Mouse (Mus musculus) c-Kit-negative CD71-positive TER-119-positive erythroid progenitor cells, embryonic 14.5 days (primary cell): ENCODE measurements around the gene Fcgrt.
"Not testable (repeated sequence)": the region's sequence is repeated elsewhere in the genome, so short reads cannot be mapped to it uniquely, and the experiment has no call there.

ENCODE experiments used
- DNase-seq: peaks from one replicate; pipeline ENCODE4 v3.0.0-alpha.2; 2013; ENCODE audit warnings: low read depth, low spot score

Fcgrt gene

GRCm38 (mm10) chr7:45110089-45110488, 6.4 kb upstream of the Fcgrt start:
- DNase-seq, result not testable (repeated sequence)

- DNase-seq, result no peak
These were observed 3.5 kb upstream of the Fcgrt start for GRCm38 (mm10) chr7:45107052-45107645.

DNA sequence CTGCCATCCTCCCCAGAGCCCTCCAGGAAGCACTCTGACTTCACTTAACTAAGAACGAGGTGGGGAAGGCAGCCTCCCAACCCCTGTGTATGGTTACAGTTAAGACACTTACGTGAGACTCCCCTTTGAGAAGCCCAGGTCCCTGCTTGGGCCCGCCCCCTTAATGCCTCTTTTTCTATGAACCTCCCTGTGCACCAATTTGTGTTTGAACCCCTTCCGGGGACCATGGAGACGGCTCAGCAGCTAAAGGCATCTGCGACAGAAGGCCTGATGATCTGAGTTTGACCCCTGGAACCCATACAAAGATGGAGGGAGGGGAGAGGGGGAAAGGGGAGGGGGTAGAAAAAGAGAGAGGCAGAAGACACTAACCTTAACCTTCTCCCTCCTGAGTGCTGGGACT, 2.8 kb upstream of the Fcgrt start:
- no peak for DNase-seq

DNA sequence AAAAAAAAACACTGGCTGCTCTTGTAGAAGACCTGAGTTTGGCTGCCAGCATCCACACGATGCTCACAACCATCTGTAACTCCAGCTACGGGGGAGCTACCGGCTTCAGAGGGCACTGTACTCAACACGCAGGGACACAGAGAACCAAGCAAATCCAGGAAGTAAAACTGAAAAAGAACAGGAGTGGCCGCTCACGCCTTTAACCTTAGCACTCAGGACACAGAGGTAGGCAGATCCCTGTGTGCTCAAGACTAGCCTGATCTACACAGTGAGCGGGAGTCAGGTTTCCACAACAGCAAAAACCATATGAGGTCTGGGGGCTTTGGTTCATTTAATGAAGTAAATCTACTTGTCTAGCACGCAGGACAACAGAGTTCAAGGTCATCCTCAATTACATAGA, 1.8 kb upstream of the Fcgrt start:
- DNase-seq, result no peak

- no peak for DNase-seq
These were observed 1.3 kb upstream of the Fcgrt start for GRCm38 (mm10) chr7:45104941-45105340.

- DNase-seq, result no peak
These were observed 588 bp downstream of the Fcgrt start for GRCm38 (mm10) chr7:45102940-45103585.

GRCm38 (mm10) chr7:45102441-45102840, 1.2 kb downstream of the Fcgrt start:
- DNase-seq, result no peak

GRCm38 (mm10) chr7:45100046-45100445, 3.6 kb downstream of the Fcgrt start:
- DNase-seq, result no peak

GRCm38 (mm10) chr7:45098541-45099240, 5.0 kb downstream of the Fcgrt start:
- no peak for DNase-seq

DNA sequence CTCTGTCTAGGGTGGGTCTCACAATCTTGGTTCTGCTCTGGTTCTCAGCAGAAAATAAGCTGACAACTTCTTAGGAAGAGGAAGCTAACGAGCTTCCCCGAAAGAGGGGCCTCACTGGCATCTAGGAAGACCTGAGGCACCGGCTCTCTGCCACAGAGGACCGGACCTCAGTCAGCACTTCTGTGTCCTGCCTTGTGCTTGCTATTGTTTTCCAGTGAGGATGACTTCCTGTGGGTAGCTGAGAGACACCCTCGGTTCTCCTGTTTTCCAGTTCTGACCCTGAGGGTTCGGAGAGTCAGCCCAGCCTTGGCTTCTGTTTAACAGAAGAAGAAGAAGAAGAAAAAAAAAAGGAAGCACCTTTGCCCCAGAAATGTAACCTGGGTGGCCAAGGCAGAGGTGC, 6.2 kb downstream of the Fcgrt start:
- no peak for DNase-seq

DNA sequence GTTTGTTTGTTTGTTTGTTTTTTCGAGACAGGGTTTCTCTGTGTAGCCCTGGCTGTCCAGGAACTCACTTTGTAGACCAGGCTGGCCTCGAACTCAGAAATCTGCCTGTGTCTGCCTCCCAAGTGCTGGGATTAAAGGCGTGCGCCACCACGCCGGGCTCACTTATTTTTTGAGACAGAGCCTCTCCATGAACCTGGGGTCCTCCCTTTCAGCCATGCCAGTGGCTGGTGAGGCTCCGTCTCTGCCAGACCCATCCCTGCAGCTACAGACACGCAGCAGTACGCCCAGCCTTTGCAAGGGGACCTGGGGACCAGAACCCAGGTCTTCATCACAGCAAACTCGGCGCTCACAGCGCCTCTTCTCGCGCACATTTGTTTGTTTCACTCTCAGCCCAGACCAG, 7.7 kb downstream of the Fcgrt start:
- DNase-seq, result not testable (repeated sequence)

- no peak for DNase-seq
These were observed 8.3 kb downstream of the Fcgrt start for GRCm38 (mm10) chr7:45095367-45095766.

DNA sequence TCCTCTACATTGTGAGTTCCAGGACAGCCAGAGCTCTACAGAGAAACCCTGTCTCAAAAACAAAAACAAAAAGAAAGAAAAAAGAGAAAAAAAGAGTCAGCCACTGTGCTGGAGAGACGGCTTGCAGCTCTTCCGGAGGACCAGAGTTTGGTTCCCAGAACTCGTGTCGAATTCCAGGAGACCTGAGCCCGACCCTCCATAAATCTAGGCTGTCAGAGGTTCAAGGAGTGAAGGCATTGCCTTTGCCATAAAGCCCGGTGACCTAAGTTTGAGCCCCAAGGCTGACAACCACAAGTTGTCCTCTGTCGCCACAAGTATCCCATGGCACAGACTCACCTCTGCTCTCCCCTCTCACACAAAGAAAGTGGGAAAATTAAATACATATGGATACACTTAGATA, 9.5 kb downstream of the Fcgrt start:
- no peak for DNase-seq

DNA sequence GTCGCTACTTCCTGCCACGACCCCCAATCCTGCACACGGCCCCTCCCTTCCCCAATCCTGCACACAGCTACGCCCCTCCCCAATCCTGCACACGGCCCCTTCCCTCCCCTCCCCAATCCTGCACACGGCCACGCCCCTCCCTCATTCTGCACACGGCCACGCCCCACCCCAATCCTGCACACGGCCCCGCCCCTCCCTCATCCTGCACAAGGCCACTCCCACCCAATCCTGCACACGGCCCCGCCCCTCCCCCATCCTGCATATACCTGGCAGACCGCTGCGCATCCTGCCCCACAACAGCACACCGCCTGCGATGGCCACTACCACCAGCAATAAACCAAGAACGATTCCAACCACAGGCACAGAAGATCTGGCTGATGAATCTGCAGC, 10.1 kb downstream of the Fcgrt start:
- no peak for DNase-seq

DNA sequence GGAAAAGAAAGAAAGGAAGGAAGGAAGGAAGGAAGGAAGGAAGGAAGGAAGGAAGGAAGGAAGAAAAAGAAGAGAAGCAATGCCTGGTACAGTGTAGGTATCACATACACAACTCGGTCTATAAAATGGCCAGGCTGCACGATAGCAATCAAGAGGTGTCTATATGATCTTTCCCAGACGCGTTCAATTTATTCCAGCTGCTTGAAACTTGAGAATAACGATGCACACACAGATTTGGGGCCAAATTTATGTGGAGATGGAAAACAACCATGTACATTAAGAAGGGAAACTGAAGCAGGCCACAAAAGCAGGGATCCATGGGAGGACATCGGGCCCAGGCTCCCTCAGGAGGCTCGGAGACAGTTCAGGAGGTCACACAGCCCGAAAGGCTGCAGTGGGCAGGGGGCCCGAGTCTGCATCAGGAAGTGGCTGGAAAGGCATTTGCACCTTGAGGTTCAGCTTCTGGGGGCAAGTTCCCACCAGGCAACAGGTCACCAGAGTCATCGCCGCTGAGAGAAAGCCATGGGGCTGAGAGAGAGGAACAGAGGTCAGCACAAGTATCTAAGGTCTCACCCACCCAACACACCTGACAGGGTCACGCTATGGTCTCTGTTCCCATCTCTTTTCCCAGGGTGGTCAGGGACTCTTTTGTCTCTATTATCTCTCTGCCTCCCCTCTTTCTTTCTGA, 10.7 kb downstream of the Fcgrt start:
- no peak for DNase-seq

DNA sequence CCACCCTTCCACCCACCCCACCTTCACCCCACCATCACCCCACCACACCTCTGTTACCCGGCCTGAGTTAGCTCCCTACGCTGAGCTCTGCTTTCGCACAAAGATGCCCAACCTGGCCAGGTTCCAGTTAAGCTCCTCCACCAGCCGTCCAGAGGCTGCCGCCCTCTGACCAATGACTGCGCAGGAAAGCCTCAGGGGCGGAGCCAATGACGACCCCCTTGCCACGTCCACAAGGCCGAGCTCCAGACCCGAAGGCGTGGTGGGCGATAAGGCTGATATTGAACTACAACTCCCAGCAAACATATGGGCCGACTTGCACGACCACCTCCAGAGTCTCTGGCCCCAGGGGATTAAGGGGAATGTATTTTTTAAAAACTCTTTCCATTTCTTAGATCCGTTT, 11.6 kb downstream of the Fcgrt start, which contains the start of gene Rcn3:
TSS of gene Rcn3 (minus strand) at position 174 of the 400 bp plus-strand sequence.
- no peak for DNase-seq

DNA sequence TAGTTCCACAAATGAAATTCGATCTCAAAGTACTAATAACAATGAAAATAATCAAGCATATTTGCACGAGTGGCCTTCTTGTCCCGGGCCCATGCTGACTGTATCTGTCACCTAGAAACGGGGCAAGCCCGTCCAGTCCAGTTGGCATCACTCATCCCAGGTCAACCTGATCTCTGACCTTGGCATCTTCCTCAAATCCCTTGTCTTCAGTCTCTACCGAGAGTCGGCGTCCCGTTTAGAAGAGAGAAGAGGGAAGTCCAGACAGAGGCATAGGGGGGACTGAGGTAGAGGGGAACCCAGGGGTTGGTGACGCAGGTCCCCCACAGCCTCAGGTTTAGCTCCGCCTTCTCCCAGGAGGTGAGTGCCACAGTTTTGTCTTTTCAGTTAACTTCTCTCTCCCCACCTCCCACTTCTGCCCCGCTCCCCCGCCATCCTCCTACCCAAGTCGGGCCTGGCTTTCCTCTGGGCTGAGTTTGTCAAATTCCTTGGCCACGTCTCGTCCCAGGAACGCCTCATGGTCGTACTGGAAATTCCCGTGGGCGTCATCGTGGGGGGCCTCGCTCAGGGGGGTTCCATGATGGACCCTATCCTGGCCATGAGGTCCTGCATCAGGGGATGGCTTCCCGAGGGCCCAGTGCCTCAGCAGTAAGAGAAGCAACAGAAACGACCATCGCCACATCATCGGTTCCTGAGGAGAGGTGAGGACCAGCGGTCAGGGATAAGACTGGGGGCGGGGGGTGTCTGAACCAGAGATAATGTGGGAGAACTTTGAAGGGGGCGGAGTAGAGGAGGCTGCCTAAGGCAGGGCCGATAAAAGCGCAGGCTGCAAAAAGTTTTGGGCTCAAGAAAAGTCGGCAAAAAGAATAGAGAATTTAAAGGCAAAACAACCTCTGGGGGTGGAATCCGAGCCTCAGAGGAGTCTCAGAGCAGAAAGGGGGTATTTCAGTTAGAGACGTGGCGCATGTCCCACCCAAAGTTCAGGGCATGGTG, 12.4 kb downstream of the Fcgrt start:
- DNase-seq, result no peak

GRCm38 (mm10) chr7:45090251-45090977, 13.2 kb downstream of the Fcgrt start:
- DNase-seq, result no peak

GRCm38 (mm10) chr7:45088597-45088996, 15.1 kb downstream of the Fcgrt start:
- no peak for DNase-seq

DNA sequence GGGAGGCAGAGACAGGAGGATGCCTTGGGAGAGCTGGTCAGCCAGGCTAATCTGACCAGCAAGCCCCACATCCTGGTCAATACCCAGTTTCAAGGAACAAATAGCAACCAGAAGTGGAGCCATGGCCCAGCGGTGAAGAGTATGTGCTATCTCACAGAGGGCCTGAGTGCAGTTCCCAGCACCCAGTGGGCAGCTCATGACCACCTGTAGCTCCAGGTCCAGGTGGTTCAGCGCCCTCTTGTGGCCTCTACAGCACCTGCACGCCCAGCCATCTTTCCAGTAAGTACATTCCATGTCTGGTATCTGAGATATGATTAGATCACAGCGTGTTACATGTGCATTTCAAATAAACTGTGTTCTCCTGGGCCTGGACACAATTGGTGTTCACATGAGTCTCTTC, 17.6 kb downstream of the Fcgrt start:
- no peak for DNase-seq
